Mouse (Mus musculus): Measurements from ENCODE around the gene Tpm4.
"Not testable (repeated sequence)": the region's sequence is repeated elsewhere in the genome, so short reads cannot be mapped to it uniquely, and the experiment has no call there.

Tpm4 gene

GRCm38 (mm10) chr8:72134756-72135445, at the start of gene Tpm4:
Gene Tpm4 (plus strand): TSS chr8:72134975.
- DNase-seq (ENCODE audit: low read depth, low spot score): no peak

- not testable (repeated sequence) for DNase-seq (ENCODE audit: low read depth, low spot score)
Measured at GRCm38 (mm10) chr8:72087611-72088010, 47.2 kb upstream of the Tpm4 start.

- not testable (repeated sequence) for DNase-seq (ENCODE audit: low read depth, low spot score)
Measured at GRCm38 (mm10) chr8:72096721-72097120, 38.1 kb upstream of the Tpm4 start.

- DNase-seq (ENCODE audit: low read depth, low spot score): not testable (repeated sequence)
Measured at GRCm38 (mm10) chr8:72099377-72100103, 35.2 kb upstream of the Tpm4 start.

- DNase-seq (ENCODE audit: low read depth, low spot score): no peak
Measured at GRCm38 (mm10) chr8:72105165-72105564, 29.6 kb upstream of the Tpm4 start.

DNA sequence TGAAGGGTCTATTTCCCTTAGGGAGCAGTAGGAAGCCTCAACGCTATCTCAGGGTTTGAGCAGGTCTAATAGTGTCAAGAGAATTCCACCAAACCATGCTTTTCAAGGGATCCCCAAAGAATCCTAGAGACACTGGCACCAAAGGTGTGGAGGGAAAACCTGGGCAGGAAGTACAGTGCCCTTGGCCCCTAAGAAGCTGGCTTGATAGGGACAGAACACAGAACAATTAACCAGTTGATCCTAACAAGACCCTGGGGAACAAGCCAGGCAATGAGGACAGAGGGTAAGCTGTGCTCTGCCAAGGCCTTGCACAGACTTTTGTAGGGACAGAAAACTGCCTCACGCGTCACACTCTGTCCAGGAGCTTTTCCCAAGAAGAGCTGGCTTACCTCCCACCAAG, 28.0 kb upstream of the Tpm4 start, which contains the start of gene Olfr374:
Olfr374 (plus strand) TSS at position 301 of the 400 bp plus-strand sequence.
- DNase-seq (ENCODE audit: low read depth, low spot score): no peak

- no peak for DNase-seq (ENCODE audit: low read depth, low spot score)
Measured at GRCm38 (mm10) chr8:72110876-72111275, 23.9 kb upstream of the Tpm4 start.

DNA sequence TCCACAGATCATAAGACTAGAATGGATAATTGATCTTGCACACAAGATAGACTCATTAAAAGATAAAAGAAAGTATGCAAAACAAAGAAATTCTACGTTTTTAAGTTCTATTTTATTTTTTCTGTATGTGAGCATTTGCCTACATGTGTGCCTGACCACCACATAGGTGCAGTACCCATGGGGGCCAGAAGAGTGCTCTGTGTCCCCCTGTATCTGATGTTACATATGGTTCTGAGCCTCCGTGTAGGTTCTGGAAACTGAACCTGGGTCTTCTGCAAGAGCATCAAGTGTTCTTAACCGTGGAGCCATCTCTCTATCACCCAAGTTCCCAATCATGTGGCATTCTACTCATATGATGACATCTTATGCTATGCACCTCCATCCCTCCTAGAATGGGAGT, 22.3 kb upstream of the Tpm4 start:
- no peak for DNase-seq (ENCODE audit: low read depth, low spot score)

- DNase-seq (ENCODE audit: low read depth, low spot score): no peak
Measured at GRCm38 (mm10) chr8:72115202-72115601, 19.6 kb upstream of the Tpm4 start.

DNA sequence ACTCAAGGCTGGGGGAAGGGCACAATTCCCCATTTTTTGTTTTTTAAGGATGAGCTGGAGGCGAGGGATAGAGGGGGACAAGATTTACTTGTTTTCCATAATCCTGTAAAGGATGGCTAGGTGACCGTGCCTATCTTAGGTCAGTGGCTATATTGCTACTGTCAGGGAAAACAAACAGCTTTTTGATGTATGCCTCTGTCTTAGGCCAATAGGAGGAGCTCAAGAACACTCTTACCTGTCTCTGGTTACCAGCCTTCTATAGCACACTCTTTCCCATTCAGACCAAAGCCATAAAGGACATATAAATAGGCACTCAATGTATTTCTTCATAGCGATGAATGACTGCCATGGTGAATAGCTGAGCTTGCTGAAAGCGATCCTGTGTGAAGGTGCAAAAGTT, 16.2 kb upstream of the Tpm4 start:
- no peak for DNase-seq (ENCODE audit: low read depth, low spot score)

GRCm38 (mm10) chr8:72121486-72121885, 13.3 kb upstream of the Tpm4 start:
- not testable (repeated sequence) for DNase-seq (ENCODE audit: low read depth, low spot score)

GRCm38 (mm10) chr8:72121997-72122396, 12.8 kb upstream of the Tpm4 start:
- DNase-seq (ENCODE audit: low read depth, low spot score): no peak

GRCm38 (mm10) chr8:72127834-72128233, 6.9 kb upstream of the Tpm4 start:
- DNase-seq (ENCODE audit: low read depth, low spot score): no peak

- no peak for DNase-seq (ENCODE audit: low read depth, low spot score)
Measured at GRCm38 (mm10) chr8:72131251-72131650, 3.5 kb upstream of the Tpm4 start.

GRCm38 (mm10) chr8:72131901-72132300, 2.9 kb upstream of the Tpm4 start:
- no peak for DNase-seq (ENCODE audit: low read depth, low spot score)

DNA sequence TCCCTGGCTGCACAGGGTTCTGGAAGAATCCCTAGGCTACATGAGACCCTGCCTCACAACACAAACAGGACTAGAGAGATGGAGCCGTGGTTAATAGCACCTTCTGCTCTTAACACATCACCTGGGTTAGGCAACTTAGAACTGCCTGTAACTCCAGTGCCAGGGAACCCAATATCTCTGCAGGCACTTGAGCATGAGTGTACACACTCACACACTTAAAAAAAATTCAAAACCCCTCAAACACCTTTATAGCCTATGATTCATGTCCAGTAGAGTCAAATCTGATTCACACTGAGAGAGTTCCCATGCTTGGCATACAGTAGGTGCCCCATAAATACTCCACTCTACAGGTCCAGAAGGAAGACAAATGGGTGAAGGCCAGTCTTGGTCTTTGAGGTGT, 2.4 kb upstream of the Tpm4 start:
- DNase-seq (ENCODE audit: low read depth, low spot score): no peak

DNA sequence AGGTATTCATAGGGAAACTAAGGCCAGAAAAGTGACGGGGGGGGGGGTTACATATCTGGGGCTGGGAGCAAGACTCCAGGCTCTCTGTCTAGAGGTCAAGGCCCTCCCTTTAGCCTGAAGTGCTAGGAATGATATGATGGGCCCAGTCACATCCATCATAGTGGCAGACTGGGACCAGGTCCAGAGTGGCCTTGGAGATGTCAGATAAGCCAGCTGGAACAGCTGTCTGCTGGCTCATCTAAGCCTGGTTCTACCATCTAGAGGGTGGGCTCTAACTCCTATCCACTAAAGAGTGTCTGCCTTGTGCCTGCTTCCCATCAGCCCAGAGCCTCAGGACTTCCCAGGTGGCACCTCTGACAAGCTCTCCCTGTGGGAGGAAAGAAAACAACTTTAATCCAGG, 1.9 kb upstream of the Tpm4 start:
- no peak for DNase-seq (ENCODE audit: low read depth, low spot score)

DNA sequence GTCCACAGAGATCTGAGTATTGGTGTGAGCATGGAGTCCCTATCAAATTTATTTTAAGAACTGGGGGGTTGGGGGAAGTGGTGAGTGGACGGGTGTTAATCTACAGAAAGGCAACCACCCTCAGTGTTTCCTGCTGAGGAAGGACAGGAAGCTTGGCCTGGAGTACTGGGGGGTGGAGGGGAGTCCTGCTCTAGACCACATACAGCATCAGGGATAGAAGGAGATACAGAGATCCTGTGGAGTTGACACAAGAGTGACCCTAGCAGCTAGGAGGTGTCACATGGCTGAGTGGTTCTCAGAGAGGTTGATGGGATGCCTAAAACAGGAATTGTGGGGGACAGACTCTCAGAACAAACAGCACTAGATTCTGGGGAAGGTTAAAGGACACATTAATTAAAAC, 1.3 kb upstream of the Tpm4 start:
- DNase-seq (ENCODE audit: low read depth, low spot score): no peak

DNA sequence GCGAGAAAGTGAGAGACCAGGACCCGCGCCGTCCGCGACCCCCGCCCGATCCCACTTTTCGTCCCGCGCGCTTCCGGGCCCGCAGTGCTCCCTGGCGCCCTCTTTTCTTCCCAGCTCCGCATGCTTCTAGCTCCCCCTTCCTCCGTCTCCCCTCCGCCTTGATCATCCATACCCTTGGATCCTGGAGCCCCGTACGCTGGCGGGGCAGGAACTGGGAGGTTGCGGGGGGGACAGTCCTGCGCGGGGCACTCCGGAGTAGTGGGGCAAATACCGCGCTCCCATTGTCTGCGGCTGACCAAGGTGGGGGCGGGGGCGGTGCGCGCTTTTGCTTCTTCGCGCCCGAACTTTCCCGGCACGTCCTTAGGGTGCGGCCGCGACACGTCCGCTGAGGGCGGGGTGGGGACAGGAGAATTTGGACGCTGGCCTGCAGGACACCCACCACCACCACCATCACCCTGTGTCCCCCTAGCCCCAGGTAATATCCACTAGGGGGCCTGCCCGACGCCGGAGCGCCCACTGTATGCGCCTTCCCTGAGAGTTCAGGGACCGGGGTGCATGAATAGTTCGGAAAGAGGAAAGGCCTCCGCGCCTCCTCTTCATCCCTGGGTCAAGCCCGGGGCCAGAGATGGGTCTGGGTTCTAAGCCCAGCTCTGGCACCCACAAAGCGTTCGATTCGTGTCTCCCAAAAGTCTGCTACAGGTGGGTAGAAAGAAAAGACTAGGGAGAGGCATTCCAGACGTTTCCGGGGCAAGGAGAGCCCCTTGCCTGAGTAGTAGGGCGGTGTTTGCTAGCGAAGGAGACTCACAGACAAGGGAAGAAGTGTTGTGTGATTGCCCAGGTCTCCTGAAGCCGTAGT, 899 bp downstream of the Tpm4 start:
- no peak for DNase-seq (ENCODE audit: low read depth, low spot score)

DNA sequence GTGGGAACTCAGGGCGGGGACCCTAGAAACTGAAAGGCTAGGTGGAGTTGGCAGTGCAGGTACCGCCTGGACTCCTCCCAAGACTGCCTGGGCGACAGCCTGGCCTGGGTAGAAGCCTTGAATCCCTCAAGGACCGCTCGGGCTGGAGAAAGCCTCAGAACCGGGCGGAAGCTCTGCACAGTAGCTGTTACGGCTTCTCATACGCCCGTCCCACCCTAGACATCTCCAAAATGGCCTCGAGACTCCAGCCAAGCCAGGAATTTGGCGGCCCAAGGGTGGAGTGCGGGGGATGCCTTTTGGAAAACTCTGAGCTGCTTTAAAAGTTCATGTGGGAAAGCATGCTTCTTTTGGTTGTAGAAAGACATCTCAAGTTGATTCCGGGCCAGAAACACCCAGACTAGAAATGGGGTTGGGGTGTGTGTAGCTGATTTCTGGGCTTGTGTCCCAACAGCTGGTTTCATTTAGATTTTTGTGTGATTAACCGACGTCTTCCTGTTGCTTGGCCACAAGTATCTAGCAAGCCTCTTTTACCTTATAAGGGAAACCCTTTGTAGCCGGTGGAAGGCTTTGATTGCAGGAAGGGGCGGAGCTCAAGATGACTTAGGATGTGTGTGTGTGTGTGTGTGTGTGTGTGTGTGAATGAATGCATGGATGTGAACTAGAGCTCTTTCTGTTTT, 1.7 kb downstream of the Tpm4 start:
- DNase-seq (ENCODE audit: low read depth, low spot score): no peak

DNA sequence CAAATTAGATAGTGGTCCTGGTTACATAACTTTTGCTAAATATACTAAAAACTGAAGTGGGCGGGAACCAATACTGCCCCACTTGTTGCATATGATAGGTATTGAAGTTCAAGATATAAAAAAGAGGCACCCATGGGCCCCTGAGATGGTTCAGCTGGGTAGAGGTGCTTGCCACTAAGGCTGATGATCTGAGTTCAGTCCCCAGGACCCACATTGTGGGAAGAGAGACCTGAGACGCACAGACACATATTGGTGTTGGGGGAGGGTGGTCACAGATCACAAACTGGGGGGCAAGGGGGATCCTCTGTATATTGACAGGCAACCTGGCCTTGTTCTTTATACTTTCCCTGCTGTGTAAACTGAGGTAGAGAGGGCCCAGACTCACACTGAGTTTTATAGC, 2.7 kb downstream of the Tpm4 start:
- no peak for DNase-seq (ENCODE audit: low read depth, low spot score)

DNA sequence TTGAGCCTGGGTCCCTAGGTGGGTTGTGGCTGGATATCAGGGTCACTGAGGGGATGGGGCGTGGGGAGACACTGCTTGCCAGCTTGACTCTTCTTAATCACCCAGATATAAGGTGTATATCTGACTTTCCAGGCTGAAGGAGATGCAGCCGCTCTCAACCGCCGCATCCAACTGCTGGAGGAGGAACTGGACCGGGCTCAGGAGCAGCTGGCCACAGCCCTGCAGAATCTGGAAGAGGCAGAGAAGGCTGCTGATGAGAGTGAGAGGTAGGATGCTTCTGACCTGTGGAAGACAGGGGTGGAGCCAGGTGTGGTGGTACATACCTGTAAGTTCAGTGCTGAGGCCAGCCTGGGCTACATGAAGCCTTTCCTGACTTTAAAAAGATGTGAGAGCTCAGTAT, 3.7 kb downstream of the Tpm4 start:
- no peak for DNase-seq (ENCODE audit: low read depth, low spot score)

All from c-Kit-negative CD71-positive TER-119-positive erythroid progenitor cells, embryonic 14.5 days (primary cell).